Mouse (Mus musculus) midbrain, embryonic 14.5 days (tissue): ENCODE results near the gene Gmeb1. TPM values are rescaled to one million over a fixed set of nuclear protein-coding genes. Genes with fewer than 3 reads are reported as not detected.
"Not testable (repeated sequence)": the region's sequence is repeated elsewhere in the genome, so short reads cannot be mapped to it uniquely, and the experiment has no call there.

ENCODE experiments used
- ATAC-seq: fragments of 200-750 bp; cut with Nextera tagmentation; 2 replicates; pipeline ENCODE4 v1.8.0; 2017; ENCODE audit warnings: moderate number of reproducible peaks, moderate library complexity; ENCODE audit not compliant: low FRiP score, low TSS enrichment
- DNase-seq: peaks from one replicate; pipeline ENCODE4 v3.0.0-alpha.2; 2015
- H3K27ac ChIP-seq: fragments of 300-500 bp; sonication (generic); replicated peaks from 2 replicates; pipeline ENCODE4 v1.5.1; 2014; ENCODE audit warnings: mild to moderate bottlenecking, low read depth, low read length, moderate library complexity
- H3K27me3 ChIP-seq: fragments of 300-500 bp; sonication (generic); 2 replicates; pipeline ENCODE4 v1.6.1; 2014; ENCODE audit warnings: low read length, control low read depth, mixed read lengths; ENCODE audit not compliant: control insufficient read depth, insufficient read depth
- H3K36me3 ChIP-seq: fragments of 300-500 bp; sonication (generic); 2 replicates; pipeline ENCODE4 v1.6.1; 2014; ENCODE audit warnings: low read length, control low read depth; ENCODE audit not compliant: control insufficient read depth, insufficient read depth
- H3K4me1 ChIP-seq: fragments of 300-500 bp; sonication (generic); 2 replicates; pipeline ENCODE4 v1.6.1; 2014; ENCODE audit warnings: mild to moderate bottlenecking, antibody characterized with exemption, low read length, control low read depth; ENCODE audit not compliant: control insufficient read depth, insufficient read depth
- H3K4me2 ChIP-seq: fragments of 300-500 bp; sonication (generic); 2 replicates; pipeline ENCODE4 v1.6.1; 2014; ENCODE audit warnings: mild to moderate bottlenecking, low read length, moderate library complexity
- H3K4me3 ChIP-seq: fragments of 300-500 bp; sonication (generic); replicated peaks from 2 replicates; pipeline ENCODE4 v1.5.1; 2014; ENCODE audit warnings: low read depth, low read length
- H3K9ac ChIP-seq: fragments of 300-500 bp; sonication (generic); replicated peaks from 2 replicates; pipeline ENCODE4 v1.6.1; 2014; ENCODE audit warnings: mild to moderate bottlenecking, low read length, moderate library complexity
- H3K9me3 ChIP-seq: fragments of 300-500 bp; sonication (generic); 2 replicates; pipeline ENCODE4 v1.6.1; 2016; ENCODE audit warnings: low read length, control low read depth, mixed read lengths; ENCODE audit not compliant: control insufficient read depth
- WGBS: fragments of 180-500 bp; shearing (Covaris S2); extraction: QIAGEN DNeasy Blood & Tissue Kit; methylation state at CpG from one replicate; pipeline ENCODE4 v1.1.7; 2014; 5-methylcytosine and 5-hydroxymethylcytosine counted together
- polyA plus RNA-seq: library from polyadenylated mRNA; unstranded; fragments of >200 nt; fragmentation: Nextera tagmentation; extraction: Ambion mirVana; gene quantifications from 2 replicates; pipeline ENCODE4 v1.2.1, GENCODE M21; 2014

The Gmeb1 gene
- polyA plus RNA-seq, 1 experiment from 2014 or later, result 46.5 TPM

DNA sequence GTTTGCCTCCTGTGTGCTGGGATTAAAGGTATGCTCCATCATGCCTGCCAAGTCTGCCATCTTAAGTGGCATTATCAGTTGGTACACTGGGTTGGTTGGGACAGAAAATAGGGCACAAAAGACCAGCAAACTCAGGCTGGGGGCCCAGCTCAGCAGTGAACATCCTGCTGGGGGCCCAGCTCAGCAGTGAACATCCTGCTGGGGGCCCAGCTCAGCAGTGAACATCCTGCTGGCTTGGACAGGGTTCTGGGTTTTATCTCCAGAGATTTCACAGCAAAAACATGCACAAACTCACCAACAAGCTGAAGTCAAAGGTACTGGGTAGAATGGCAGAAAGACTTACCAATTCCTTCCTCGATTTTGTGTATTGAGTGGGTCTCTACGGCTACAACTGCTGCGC, 15.8 kb downstream of the Gmeb1 start:
- no peak for ATAC-seq
- Histone ChIP-seq H3K36me3 (peaks cover 78% of the 10 kb centered on the region), H3K9me3 (no peaks in the 10 kb centered on the region), H3K27me3 (no peaks in the 10 kb centered on the region), H3K4me3 (no peak overlapping the region), H3K27ac (no peak overlapping the region), H3K4me1 (no peaks in the 10 kb centered on the region), H3K9ac (no peak overlapping the region), H3K4me2 (no peak overlapping the region)
- WGBS, result 98% methylated on average over 3 of the region's 3 CpGs
- DNase-seq, result no peak

DNA sequence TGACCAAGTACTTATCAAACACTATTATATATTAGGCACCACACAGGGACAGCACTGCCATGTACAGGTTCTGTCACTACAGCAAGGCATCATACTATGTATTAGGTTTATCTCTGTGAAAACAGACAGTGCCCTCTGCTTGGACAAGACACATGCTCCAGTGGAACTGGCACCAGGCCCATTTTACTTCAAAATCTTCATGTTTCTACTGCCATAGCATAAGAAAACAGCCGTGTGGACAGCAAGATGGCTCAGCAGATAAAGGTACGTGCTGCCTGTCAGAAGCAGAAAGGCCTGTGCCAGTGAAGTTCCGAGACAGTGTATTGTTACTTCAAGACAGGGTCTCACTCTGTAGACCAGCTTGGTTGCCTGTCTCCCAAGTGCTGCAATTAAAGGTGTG, 20.2 kb downstream of the Gmeb1 start:
- ATAC-seq (no peak), DNase-seq (no peak)
- Histone ChIP-seq H3K4me3 (no peak overlapping the region), H3K36me3 (peaks cover 72% of the 10 kb centered on the region), H3K9me3 (no peaks in the 10 kb centered on the region), H3K9ac (no peak overlapping the region), H3K27ac (no peak overlapping the region), H3K27me3 (no peaks in the 10 kb centered on the region), H3K4me1 (no peaks in the 10 kb centered on the region), H3K4me2 (no peak overlapping the region)
- WGBS, result 88% methylated on average over 3 of the region's 3 CpGs

DNA sequence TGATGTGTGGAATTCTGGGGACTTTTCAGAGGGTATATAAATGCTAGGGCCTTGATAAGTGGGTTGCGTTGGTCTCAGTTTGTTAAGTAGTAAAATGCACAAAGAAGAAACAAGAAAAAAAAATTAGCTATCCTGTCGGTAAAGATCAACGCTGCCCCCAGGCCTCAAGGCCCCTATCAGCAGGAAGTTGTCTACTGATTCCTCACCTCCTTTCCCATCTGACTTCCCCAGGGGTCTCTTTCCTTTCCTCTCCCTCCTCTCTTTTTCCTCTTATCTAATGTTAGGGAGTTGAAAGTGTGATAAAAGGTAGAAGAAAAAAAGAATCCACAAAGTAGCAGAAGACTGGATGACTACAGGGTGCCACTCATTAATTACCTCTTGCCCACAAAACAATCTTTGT, 21.0 kb downstream of the Gmeb1 start:
- no peak overlapping the region for H3K4me2 ChIP-seq
- ATAC-seq (no peak), DNase-seq (no peak)
- no peaks in the 10 kb centered on the region for H3K27me3 ChIP-seq
- H3K9ac ChIP-seq, result no peak overlapping the region
- H3K4me3 ChIP-seq, result no peak overlapping the region
- H3K36me3 ChIP-seq, result peaks cover 72% of the 10 kb centered on the region
- H3K4me1 ChIP-seq, result no peaks in the 10 kb centered on the region
- WGBS, result 86% methylated on average over 3 of the region's 3 CpGs
- H3K27ac ChIP-seq, result no peak overlapping the region
- H3K9me3 ChIP-seq, result no peaks in the 10 kb centered on the region

DNA sequence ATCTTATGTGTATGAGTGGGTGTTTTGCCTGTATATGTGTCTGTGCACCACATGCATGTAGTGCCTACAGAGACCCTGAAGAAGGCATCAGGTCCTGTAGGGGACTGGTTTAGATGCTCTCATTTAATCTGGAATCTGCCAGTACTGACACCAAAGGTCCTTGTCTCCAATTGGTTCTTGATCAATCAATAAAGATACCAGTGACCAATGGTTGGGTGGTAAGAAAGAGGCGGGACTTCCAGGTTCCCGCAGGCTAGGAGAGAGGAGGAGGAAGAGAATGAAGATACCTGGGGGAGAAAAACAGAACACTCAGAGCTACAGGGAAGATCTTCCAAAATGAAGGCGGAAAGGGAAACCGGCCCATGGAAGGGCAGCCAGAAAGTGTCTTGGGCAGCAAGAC, 23.0 kb downstream of the Gmeb1 start:
- no peak overlapping the region for H3K9ac ChIP-seq
- no peak overlapping the region for H3K27ac ChIP-seq
- no peaks in the 10 kb centered on the region for H3K27me3 ChIP-seq
- peaks cover 84% of the 10 kb centered on the region for H3K36me3 ChIP-seq
- ATAC-seq, result no peak
- no peak for DNase-seq
- WGBS, result 84% methylated on average over 4 of the region's 4 CpGs
- no peaks in the 10 kb centered on the region for H3K9me3 ChIP-seq
- H3K4me3 ChIP-seq, result no peak overlapping the region
- no peaks in the 10 kb centered on the region for H3K4me1 ChIP-seq
- H3K4me2 ChIP-seq, result no peak overlapping the region

DNA sequence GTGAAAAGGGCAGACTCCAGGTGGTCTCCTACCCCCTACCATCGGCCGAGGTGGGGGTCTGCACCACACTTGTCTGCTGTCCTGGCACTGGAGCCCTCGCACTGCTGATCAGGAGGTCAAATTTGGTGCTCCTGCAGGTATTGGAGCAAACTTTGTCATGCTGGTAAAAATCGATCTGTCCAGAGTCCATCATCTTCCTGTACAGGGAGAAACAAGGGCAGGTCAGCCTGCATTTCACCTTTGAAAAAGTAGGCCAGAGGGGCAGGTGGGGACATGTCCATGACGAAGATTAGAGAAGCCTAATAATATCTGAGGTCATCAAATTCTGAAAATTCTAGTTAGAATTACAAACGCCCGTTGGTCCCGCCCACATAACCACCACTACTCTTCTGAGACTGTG, 26.7 kb downstream of the Gmeb1 start:
- Histone ChIP-seq H3K27ac (no peak overlapping the region), H3K36me3 (peaks cover 85% of the 10 kb centered on the region), H3K9me3 (no peaks in the 10 kb centered on the region), H3K9ac (no peak overlapping the region), H3K4me3 (no peak overlapping the region), H3K27me3 (no peaks in the 10 kb centered on the region), H3K4me2 (no peak overlapping the region), H3K4me1 (no peaks in the 10 kb centered on the region)
- ATAC-seq (no peak), DNase-seq (no peak)
- WGBS, result 94% methylated on average over 8 of the region's 8 CpGs

DNA sequence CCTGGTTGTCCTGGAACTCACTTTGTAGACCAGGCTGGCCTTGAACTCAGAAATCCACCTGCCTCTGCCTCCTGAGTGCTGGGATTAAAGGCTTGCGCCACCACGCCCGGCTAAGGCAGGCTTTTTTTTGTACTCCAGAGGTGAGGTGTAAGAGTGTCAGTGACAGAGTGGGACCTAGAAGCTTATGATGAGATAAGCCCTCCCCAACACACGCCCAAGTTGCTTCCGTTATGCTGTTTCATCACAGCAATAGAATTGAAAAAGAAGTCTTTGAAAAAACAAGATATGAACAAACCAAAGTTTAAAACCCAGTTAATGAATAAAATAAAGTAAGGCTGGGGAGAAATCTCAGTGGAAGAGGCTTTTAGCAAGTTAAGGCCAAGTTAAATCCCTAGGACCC, 31.0 kb downstream of the Gmeb1 start:
- Histone ChIP-seq H3K4me1 (no peaks in the 10 kb centered on the region), H3K4me3 (no peak overlapping the region), H3K9me3 (no peaks in the 10 kb centered on the region), H3K27ac (no peak overlapping the region), H3K4me2 (no peak overlapping the region), H3K27me3 (no peaks in the 10 kb centered on the region), H3K36me3 (peaks cover 96% of the 10 kb centered on the region), H3K9ac (no peak overlapping the region)
- no peak for DNase-seq
- 97% methylated on average over 5 of the region's 5 CpGs for WGBS
- no peak for ATAC-seq

DNA sequence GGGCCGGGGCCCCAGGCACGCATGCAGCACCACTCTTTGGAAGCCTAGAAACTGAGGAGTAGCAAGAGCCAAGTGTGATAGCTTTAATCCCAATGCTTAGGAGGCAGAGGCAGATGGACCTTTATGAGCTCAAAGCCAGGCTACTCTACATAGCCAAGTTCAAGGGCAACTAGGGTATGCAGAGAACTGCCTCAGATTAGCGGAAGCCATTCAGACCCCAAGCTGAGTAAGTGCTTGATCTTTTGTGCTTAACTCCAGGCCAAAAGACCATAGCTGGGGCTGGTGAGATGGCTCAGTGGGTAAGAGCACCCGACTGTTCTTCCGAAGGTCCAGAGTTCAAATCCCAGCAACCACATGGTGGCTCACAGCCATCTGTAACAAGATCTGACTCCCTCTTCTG, 39.4 kb downstream of the Gmeb1 start:
- not testable (repeated sequence) for H3K9me3 ChIP-seq, H3K4me3 ChIP-seq, H3K27ac ChIP-seq, H3K27me3 ChIP-seq, H3K4me2 ChIP-seq, H3K9ac ChIP-seq, ATAC-seq, H3K4me1 ChIP-seq, DNase-seq
- H3K36me3 ChIP-seq, result peaks cover 47% of the 10 kb centered on the region
- 90% methylated on average over 5 of the region's 5 CpGs for WGBS

DNA sequence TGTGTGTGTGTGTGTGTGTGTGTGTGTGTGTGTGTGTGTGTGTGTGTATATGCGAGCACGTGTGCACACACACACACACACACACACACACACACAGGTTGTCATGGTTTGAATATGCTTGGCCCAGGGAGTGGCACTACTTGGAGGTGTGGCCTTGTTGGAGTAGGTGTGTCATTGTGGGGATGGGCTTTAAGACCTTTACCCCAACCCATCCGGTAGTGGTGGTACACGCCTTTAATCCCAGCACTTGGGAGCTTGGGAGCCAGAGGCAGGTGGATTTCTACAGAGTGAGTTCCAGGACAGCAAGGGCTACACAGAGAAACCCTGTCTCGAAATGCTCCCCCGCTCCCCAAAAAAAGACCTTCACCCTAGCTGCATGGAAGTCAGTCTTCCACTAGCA, 43.0 kb downstream of the Gmeb1 start:
- not testable (repeated sequence) for H3K9me3 ChIP-seq, DNase-seq, ATAC-seq, H3K9ac ChIP-seq, H3K4me1 ChIP-seq, H3K27me3 ChIP-seq, H3K27ac ChIP-seq, H3K4me3 ChIP-seq, H3K4me2 ChIP-seq
- WGBS, result 78% methylated on average over 5 of the region's 6 CpGs
- H3K36me3 ChIP-seq, result peaks cover 13% of the 10 kb centered on the region; the same call in 1 of the 2 replicates

DNA sequence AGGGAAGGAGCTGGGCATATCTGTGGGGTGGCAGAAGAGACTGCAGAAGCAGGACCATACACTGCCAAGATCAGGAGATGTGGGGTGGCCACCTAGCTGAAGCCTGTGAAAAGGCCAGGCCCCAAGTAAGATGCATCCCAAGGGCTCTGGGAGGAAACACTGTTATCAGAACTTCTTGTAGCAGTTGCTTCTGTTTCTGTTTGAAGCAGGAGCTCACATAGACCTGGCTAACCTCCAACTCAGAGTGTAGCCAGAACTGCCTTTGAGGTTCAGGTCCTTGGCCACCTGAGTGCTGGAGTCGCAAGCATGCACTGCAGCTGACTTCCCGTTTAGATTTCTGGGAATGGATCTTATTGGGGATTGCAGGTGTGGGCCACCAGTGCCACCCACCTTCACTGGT, 43.6 kb downstream of the Gmeb1 start:
- H3K4me3 ChIP-seq, result no peak overlapping the region
- ATAC-seq (no peak), DNase-seq (no peak)
- no peak overlapping the region for H3K27ac ChIP-seq
- no peaks in the 10 kb centered on the region for H3K9me3 ChIP-seq
- 88% methylated on average over 2 of the region's 2 CpGs for WGBS
- H3K9ac ChIP-seq, result no peak overlapping the region
- no peak overlapping the region for H3K4me2 ChIP-seq
- no peaks in the 10 kb centered on the region for H3K4me1 ChIP-seq
- no peaks in the 10 kb centered on the region for H3K27me3 ChIP-seq
- peaks cover 7% of the 10 kb centered on the region; the same call in 1 of the 2 replicates for H3K36me3 ChIP-seq
